22 mouse cellular contexts compared by ENCODE assay signal in genomic region chrX:169863841-169864240, GRCm38 (mm10).
A peak's percentile ranks its signal among the peaks of the same experiment; 100 is the strongest.
DNase-seq lines count a peak whose midpoint lies in the region; ATAC-seq and TF ChIP-seq lines count a peak whose summit lies in the region.
"Had no signal": no experiment of that assay in that cellular context is flagged by ENCODE, and none has a peak within 500 bp of the region (broad histone marks: within the 10 kb centered on the region; RNA-seq: fewer than 3 reads in every experiment).

No protein-coding gene starts in this region.

- H3K4me3 ChIP-seq in gastrocnemius, adult 2 months: no peak overlapping the region
- H3K4me3 ChIP-seq in lung, postnatal 0 days (ENCODE audit: low read depth, low read length): no peak overlapping the region
- H3K4me3 ChIP-seq in lung, adult 2 months (replicated peaks; ENCODE audit: extremely low read depth, low read depth, low read length): no peak overlapping the region
- H3K4me3 ChIP-seq in stomach, postnatal 0 days (ENCODE audit: low read depth, low read length): no peak overlapping the region
- H3K4me3 ChIP-seq: embryonic facial prominence, embryonic 10.5 days; forebrain, embryonic 10.5 days; limb, embryonic 15.5 days; neural tube, embryonic 12.5 days had no signal

- intact Hi-C loops in gastrocnemius, adult 2 months (cut with DNase I): loop anchor here (5.0 kb wide), 1 partner anchor 118 kb away; no protein-coding TSS in a partner anchor

- 26% methylated on average over 1 of the region's 1 CpGs for WGBS in lung, postnatal 0 days
- WGBS in lung, adult 2 months: 39% methylated on average over 1 of the region's 1 CpGs
- WGBS in stomach, postnatal 0 days: 19% methylated on average over 1 of the region's 1 CpGs

- H3K4me1 ChIP-seq in lung, postnatal 0 days (ENCODE audit: insufficient read depth, low read depth, low read length): no peaks in the 10 kb centered on the region
- H3K4me1 ChIP-seq in lung, adult 2 months (ENCODE audit: control insufficient read depth, insufficient read depth, low read length): no peaks in the 10 kb centered on the region
- H3K4me1 ChIP-seq in stomach, postnatal 0 days (replicated peaks; ENCODE audit: control insufficient read depth, insufficient read depth): no peaks in the 10 kb centered on the region
- H3K4me1 ChIP-seq: embryonic facial prominence, embryonic 10.5 days; forebrain, embryonic 10.5 days; limb, embryonic 15.5 days; neural tube, embryonic 12.5 days had no signal

- H3K4me2 ChIP-seq in lung, postnatal 0 days (replicated peaks; ENCODE audit: low read depth, low read length): no peak overlapping the region
- H3K4me2 ChIP-seq in stomach, postnatal 0 days (replicated peaks; ENCODE audit: low read depth): no peak overlapping the region
- H3K4me2 ChIP-seq: hindbrain, embryonic 14.5 days; limb, embryonic 15.5 days; neural tube, embryonic 12.5 days had no signal

- H3K27me3 ChIP-seq in lung, postnatal 0 days (replicated peaks; ENCODE audit: insufficient read depth, low read length): no peaks in the 10 kb centered on the region
- no peaks in the 10 kb centered on the region for H3K27me3 ChIP-seq in stomach, postnatal 0 days (ENCODE audit: control insufficient read depth, insufficient read depth, low read length)
- H3K27me3 ChIP-seq: limb, embryonic 15.5 days; neural tube, embryonic 12.5 days had no signal

- TF ChIP-seq CTCF in gastrocnemius, adult 2 months (IDR thresholded peaks at IDR 0.05): no peak
- TF ChIP-seq CTCF in lung, postnatal 0 days (IDR thresholded peaks at IDR 0.05): no peak
- no peak for TF ChIP-seq CTCF in lung, adult 2 months (IDR thresholded peaks at IDR 0.05; ENCODE audit: insufficient read depth, low read length)
- no peak for TF ChIP-seq CTCF in stomach, postnatal 0 days (IDR thresholded peaks at IDR 0.05; ENCODE audit: low read depth)

- peak; percentile 67 for ATAC-seq in lung, postnatal 0 days
- peak; percentile 72 for ATAC-seq in stomach, postnatal 0 days (ENCODE audit: low FRiP score, low TSS enrichment)
- ATAC-seq: forebrain, embryonic 16.5 days; inflammation-experienced regulatory T-cells, adult 6 months had no signal

- DNase-seq in gastrocnemius, adult 2 months: no peak
- DNase-seq in gastrocnemius, postnatal 10 days: no peak
- DNase-seq in lung, postnatal 0 days (ENCODE audit: low spot score): peak; percentile 80
- no peak for DNase-seq in lung, adult 2 months
- peak; percentile 48 for DNase-seq in NIH3T3 (ENCODE audit: low read depth)
- DNase-seq in stomach, postnatal 0 days (ENCODE audit: low spot score): no peak
- no peak for DNase-seq in T-cell, adult 2 months (ENCODE audit: low spot score)
- DNase-seq: cerebellum, adult 9-10 months; kidney, adult 8-10 months; kidney, postnatal 10 days; left cerebral cortex, postnatal 4 days; lung, postnatal 10 days; midbrain, embryonic 14.5 days; right cerebral cortex, postnatal 14 days; thymus, postnatal 14 days had no signal

- no peak overlapping the region for H3K9ac ChIP-seq in lung, postnatal 0 days (replicated peaks; ENCODE audit: low read depth)
- no peak overlapping the region for H3K9ac ChIP-seq in stomach, postnatal 0 days (ENCODE audit: low read length)
- H3K9ac ChIP-seq: hindbrain, embryonic 14.5 days; limb, embryonic 15.5 days; neural tube, embryonic 12.5 days had no signal

- TF ChIP-seq POLR2A in lung, adult 2 months (IDR thresholded peaks at IDR 0.05; ENCODE audit: borderline replicate concordance, extremely low read depth, low read depth, low read length): no peak

- no peaks in the 10 kb centered on the region for H3K9me3 ChIP-seq in lung, postnatal 0 days (ENCODE audit: low read length)
- no peaks in the 10 kb centered on the region for H3K9me3 ChIP-seq in stomach, postnatal 0 days (ENCODE audit: control insufficient read depth, low read length)
- H3K9me3 ChIP-seq: embryonic facial prominence, embryonic 10.5 days; forebrain, embryonic 10.5 days; limb, embryonic 15.5 days; neural tube, embryonic 12.5 days had no signal

- 0 out of 2 replicates have a peak overlapping the region, but pooled peaks have one; percentile 7 for H3K27ac ChIP-seq in gastrocnemius, adult 2 months
- no peak overlapping the region for H3K27ac ChIP-seq in lung, postnatal 0 days (ENCODE audit: low read length)
- no peak overlapping the region for H3K27ac ChIP-seq in stomach, postnatal 0 days (replicated peaks)
- H3K27ac ChIP-seq: embryonic facial prominence, embryonic 10.5 days; forebrain, embryonic 10.5 days; hindbrain, embryonic 14.5 days; limb, embryonic 15.5 days; neural tube, embryonic 12.5 days had no signal

- H3K36me3 ChIP-seq in lung, postnatal 0 days (ENCODE audit: insufficient read depth, low read length): no peaks in the 10 kb centered on the region
- H3K36me3 ChIP-seq in stomach, postnatal 0 days (ENCODE audit: control insufficient read depth, insufficient read depth, low read length): no peaks in the 10 kb centered on the region
- H3K36me3 ChIP-seq: embryonic facial prominence, embryonic 10.5 days; forebrain, embryonic 10.5 days; limb, embryonic 15.5 days; neural tube, embryonic 12.5 days had no signal

- peak; percentile 45; the same call in 1 of the 2 replicates for TF ChIP-seq EP300 in lung, postnatal 0 days (IDR thresholded peaks at IDR 0.05)
- no peak for TF ChIP-seq EP300 in stomach, postnatal 0 days (optimal IDR thresholded peaks at IDR 0.05)

Comparison
In these comparisons a context has a peak if more than half of its experiments do, and no peak if none do; other contexts are left out.
1. DNase-seq: peak in lung, postnatal 0 days (single experiment) and NIH3T3 (single experiment); none in gastrocnemius, adult 2 months (single experiment), gastrocnemius, postnatal 10 days (single experiment), lung, adult 2 months (single experiment), stomach, postnatal 0 days (single experiment) and T-cell, adult 2 months (single experiment).